Mouse (Mus musculus): Measurements from ENCODE around the gene Pdss2. TPM values are rescaled to one million over a fixed set of nuclear protein-coding genes. Genes with fewer than 3 reads are reported as not detected.
A peak's percentile ranks its signal among the peaks of the same experiment; 100 is the strongest.

Pdss2 gene
- polyA plus RNA-seq, 1 experiment from 2014 or later = 16.2 TPM

- no peaks in the 10 kb centered on the region for H3K36me3 ChIP-seq (ENCODE audit: control insufficient read depth, insufficient read depth, low read length)
- H3K9me3 ChIP-seq (ENCODE audit: control insufficient read depth, low read length) = no peaks in the 10 kb centered on the region
- no peak overlapping the region for H3K4me2 ChIP-seq
- no peaks in the 10 kb centered on the region; the same call in 1 of the 2 replicates for H3K4me1 ChIP-seq (replicated peaks; ENCODE audit: control insufficient read depth, insufficient read depth, low read length)
- H3K27me3 ChIP-seq (replicated peaks; ENCODE audit: control insufficient read depth, insufficient read depth, low read length) = no peaks in the 10 kb centered on the region
- ATAC-seq (replicated peaks; ENCODE audit: low FRiP score) = no peak
- DNase-seq (ENCODE audit: low spot score) = no peak
- no peak overlapping the region for H3K9ac ChIP-seq (ENCODE audit: low read depth, low read length)
- no peak overlapping the region for H3K4me3 ChIP-seq (ENCODE audit: low read depth, low read length)
- WGBS = 71% methylated on average over 15 of the region's 15 CpGs
- no peak overlapping the region for H3K27ac ChIP-seq (ENCODE audit: low read depth, low read length)
Observed at GRCm38 (mm10) chr10:43378732-43379644, 157.7 kb downstream of the Pdss2 start.

- ATAC-seq (replicated peaks; ENCODE audit: low FRiP score) = no peak
- no peak overlapping the region for H3K9ac ChIP-seq (ENCODE audit: low read depth, low read length)
- DNase-seq (ENCODE audit: low spot score) = no peak
- H3K27ac ChIP-seq (ENCODE audit: low read depth, low read length) = no peak overlapping the region
- no peaks in the 10 kb centered on the region for H3K36me3 ChIP-seq (ENCODE audit: control insufficient read depth, insufficient read depth, low read length)
- H3K4me1 ChIP-seq (replicated peaks; ENCODE audit: control insufficient read depth, insufficient read depth, low read length) = peaks cover 6% of the 10 kb centered on the region
- no peak overlapping the region for H3K4me2 ChIP-seq
- WGBS = 80% methylated on average over 3 of the region's 3 CpGs
- no peaks in the 10 kb centered on the region for H3K27me3 ChIP-seq (replicated peaks; ENCODE audit: control insufficient read depth, insufficient read depth, low read length)
- H3K9me3 ChIP-seq (ENCODE audit: control insufficient read depth, low read length) = no peaks in the 10 kb centered on the region
- H3K4me3 ChIP-seq (ENCODE audit: low read depth, low read length) = no peak overlapping the region
Observed at GRCm38 (mm10) chr10:43382660-43383059, 161.4 kb downstream of the Pdss2 start.

GRCm38 (mm10) chr10:43384623-43385022, 163.3 kb downstream of the Pdss2 start:
- Histone ChIP-seq H3K9ac (ENCODE audit: low read depth, low read length) (no peak overlapping the region), H3K9me3 (ENCODE audit: control insufficient read depth, low read length) (no peaks in the 10 kb centered on the region), H3K27ac (ENCODE audit: low read depth, low read length) (no peak overlapping the region), H3K4me1 (replicated peaks; ENCODE audit: control insufficient read depth, insufficient read depth, low read length) (peaks cover 6% of the 10 kb centered on the region; the same call in 1 of the 2 replicates), H3K4me3 (ENCODE audit: low read depth, low read length) (no peak overlapping the region), H3K4me2 (no peak overlapping the region), H3K27me3 (replicated peaks; ENCODE audit: control insufficient read depth, insufficient read depth, low read length) (no peaks in the 10 kb centered on the region), H3K36me3 (ENCODE audit: control insufficient read depth, insufficient read depth, low read length) (no peaks in the 10 kb centered on the region)
- ATAC-seq (replicated peaks; ENCODE audit: low FRiP score) (peak; percentile 60; the same call in 1 of the 2 replicates), DNase-seq (ENCODE audit: low spot score) (no peak)
- 44% methylated on average over 5 of the region's 5 CpGs for WGBS

- H3K9ac ChIP-seq (ENCODE audit: low read depth, low read length) = no peak overlapping the region
- no peaks in the 10 kb centered on the region for H3K36me3 ChIP-seq (ENCODE audit: control insufficient read depth, insufficient read depth, low read length)
- WGBS = 95% methylated on average over 2 of the region's 2 CpGs
- no peak for ATAC-seq (replicated peaks; ENCODE audit: low FRiP score)
- no peak overlapping the region for H3K27ac ChIP-seq (ENCODE audit: low read depth, low read length)
- no peaks in the 10 kb centered on the region for H3K4me1 ChIP-seq (replicated peaks; ENCODE audit: control insufficient read depth, insufficient read depth, low read length)
- no peak for DNase-seq (ENCODE audit: low spot score)
- no peaks in the 10 kb centered on the region for H3K9me3 ChIP-seq (ENCODE audit: control insufficient read depth, low read length)
- no peak overlapping the region for H3K4me2 ChIP-seq
- H3K4me3 ChIP-seq (ENCODE audit: low read depth, low read length) = no peak overlapping the region
- no peaks in the 10 kb centered on the region for H3K27me3 ChIP-seq (replicated peaks; ENCODE audit: control insufficient read depth, insufficient read depth, low read length)
Observed at GRCm38 (mm10) chr10:43392921-43393320, 171.6 kb downstream of the Pdss2 start.

GRCm38 (mm10) chr10:43393818-43394217, 172.5 kb downstream of the Pdss2 start:
- H3K4me3 ChIP-seq (ENCODE audit: low read depth, low read length) = no peak overlapping the region

GRCm38 (mm10) chr10:43395824-43396223, 174.5 kb downstream of the Pdss2 start:
- H3K36me3 ChIP-seq (ENCODE audit: control insufficient read depth, insufficient read depth, low read length) = no peaks in the 10 kb centered on the region
- no peak overlapping the region for H3K9ac ChIP-seq (ENCODE audit: low read depth, low read length)
- no peak for ATAC-seq (replicated peaks; ENCODE audit: low FRiP score)
- no peaks in the 10 kb centered on the region for H3K9me3 ChIP-seq (ENCODE audit: control insufficient read depth, low read length)
- H3K27ac ChIP-seq (ENCODE audit: low read depth, low read length) = no peak overlapping the region
- 77% methylated on average over 4 of the region's 4 CpGs for WGBS
- no peaks in the 10 kb centered on the region for H3K27me3 ChIP-seq (replicated peaks; ENCODE audit: control insufficient read depth, insufficient read depth, low read length)
- no peak overlapping the region for H3K4me2 ChIP-seq
- H3K4me3 ChIP-seq (ENCODE audit: low read depth, low read length) = no peak overlapping the region
- DNase-seq (ENCODE audit: low spot score) = no peak
- H3K4me1 ChIP-seq (replicated peaks; ENCODE audit: control insufficient read depth, insufficient read depth, low read length) = no peaks in the 10 kb centered on the region

More at GRCm38 (mm10) chr10:43393818-43394217, 172.5 kb downstream of the Pdss2 start:
- no peak overlapping the region for H3K27ac ChIP-seq (ENCODE audit: low read depth, low read length)
- no peak for ATAC-seq (replicated peaks; ENCODE audit: low FRiP score)
- H3K36me3 ChIP-seq (ENCODE audit: control insufficient read depth, insufficient read depth, low read length) = no peaks in the 10 kb centered on the region
- no peak overlapping the region for H3K9ac ChIP-seq (ENCODE audit: low read depth, low read length)
- 91% methylated on average over 6 of the region's 6 CpGs for WGBS
- H3K9me3 ChIP-seq (ENCODE audit: control insufficient read depth, low read length) = no peaks in the 10 kb centered on the region
- H3K27me3 ChIP-seq (replicated peaks; ENCODE audit: control insufficient read depth, insufficient read depth, low read length) = no peaks in the 10 kb centered on the region
- H3K4me2 ChIP-seq = no peak overlapping the region
- no peaks in the 10 kb centered on the region for H3K4me1 ChIP-seq (replicated peaks; ENCODE audit: control insufficient read depth, insufficient read depth, low read length)
- DNase-seq (ENCODE audit: low spot score) = no peak

- whole genome bisulfite sequencing = 84% methylated on average over 7 of the region's 7 CpGs
- Histone ChIP-seq H3K4me2 (no peak overlapping the region), H3K27ac (ENCODE audit: low read depth, low read length) (no peak overlapping the region), H3K9ac (ENCODE audit: low read depth, low read length) (no peak overlapping the region), H3K4me1 (replicated peaks; ENCODE audit: control insufficient read depth, insufficient read depth, low read length) (no peaks in the 10 kb centered on the region), H3K9me3 (ENCODE audit: control insufficient read depth, low read length) (no peaks in the 10 kb centered on the region), H3K36me3 (ENCODE audit: control insufficient read depth, insufficient read depth, low read length) (no peaks in the 10 kb centered on the region), H3K4me3 (ENCODE audit: low read depth, low read length) (no peak overlapping the region), H3K27me3 (replicated peaks; ENCODE audit: control insufficient read depth, insufficient read depth, low read length) (no peaks in the 10 kb centered on the region)
- DNase-seq (ENCODE audit: low spot score) (no peak), ATAC-seq (replicated peaks; ENCODE audit: low FRiP score) (no peak)
Observed at GRCm38 (mm10) chr10:43399596-43400316, 178.5 kb downstream of the Pdss2 start.

- Histone ChIP-seq H3K4me2 (no peak overlapping the region), H3K36me3 (ENCODE audit: control insufficient read depth, insufficient read depth, low read length) (no peaks in the 10 kb centered on the region), H3K27me3 (replicated peaks; ENCODE audit: control insufficient read depth, insufficient read depth, low read length) (no peaks in the 10 kb centered on the region), H3K4me3 (ENCODE audit: low read depth, low read length) (no peak overlapping the region), H3K27ac (ENCODE audit: low read depth, low read length) (no peak overlapping the region), H3K9ac (ENCODE audit: low read depth, low read length) (no peak overlapping the region), H3K4me1 (replicated peaks; ENCODE audit: control insufficient read depth, insufficient read depth, low read length) (no peaks in the 10 kb centered on the region), H3K9me3 (ENCODE audit: control insufficient read depth, low read length) (no peaks in the 10 kb centered on the region)
- DNase-seq (ENCODE audit: low spot score) = no peak
- no peak for ATAC-seq (replicated peaks; ENCODE audit: low FRiP score)
- 58% methylated on average over 1 of the region's 1 CpGs for WGBS
Observed at GRCm38 (mm10) chr10:43406107-43406506, 184.8 kb downstream of the Pdss2 start.
